Mouse (Mus musculus): ENCODE results near the gene Klhl32.

DNA sequence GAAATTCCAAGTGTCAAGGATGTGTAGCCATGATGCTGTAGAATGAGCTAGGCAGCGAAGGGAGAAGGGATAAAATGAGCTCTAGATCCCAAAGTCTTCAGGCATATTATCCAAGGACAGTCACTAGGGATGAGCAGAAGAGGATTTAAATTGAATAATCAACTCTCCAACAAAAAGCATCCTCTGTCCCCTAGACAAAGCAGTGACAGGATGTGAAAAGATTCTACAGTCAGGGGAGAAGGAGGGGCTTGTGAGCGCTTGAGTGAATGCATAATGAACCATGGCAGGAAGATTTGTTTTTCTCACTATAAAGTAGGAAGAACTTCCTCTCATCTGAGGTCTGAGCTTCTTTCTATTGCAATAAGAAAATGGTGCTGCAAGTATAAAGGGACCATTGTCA is 170.8 kb downstream of the Klhl32 start:
- no peak for TF ChIP-seq POLR2A (IDR thresholded peaks at IDR 0.05; ENCODE audit: control insufficient read depth in 1 of 2, insufficient read depth in 1 of 2, low read depth in 1 of 2, low read length in 2 of 2, poor library complexity in 1 of 2)
- TF ChIP-seq GABPA (IDR thresholded peaks at IDR 0.05; ENCODE audit: low read depth, low read length), result no peak
- no peak for TF ChIP-seq MAZ (IDR thresholded peaks at IDR 0.05; ENCODE audit: low read depth, low read length)
- no peak for TF ChIP-seq ZC3H11A (IDR thresholded peaks at IDR 0.05; ENCODE audit: low read depth, low read length)
- no peak for TF ChIP-seq CTCF (IDR thresholded peaks at IDR 0.05 in 2 of 3, conservative IDR thresholded peaks at IDR 0.05 in 1 of 3; ENCODE audit: control insufficient read depth in 1 of 3, insufficient read depth in 1 of 3, low read depth in 2 of 3, low read length in 3 of 3, poor library complexity in 1 of 3, severe bottlenecking in 1 of 3)
- no peak for TF ChIP-seq RCOR1 (IDR thresholded peaks at IDR 0.05; ENCODE audit: low read depth, low read length)
